Mouse (Mus musculus) forebrain, embryonic 10.5 days (tissue): ENCODE results near the gene Alox12e. TPM values are rescaled to one million over a fixed set of nuclear protein-coding genes. Genes with fewer than 3 reads are reported as not detected.

Source experiments
- DNase-seq: peaks from one replicate; pipeline ENCODE4 v3.0.0-alpha.2; 2017; ENCODE audit warnings: low spot score; ENCODE audit errors: extremely low spot score
- H3K27ac ChIP-seq: fragments of 300-500 bp; sonication (generic); 2 replicates; pipeline ENCODE4 v1.5.1; 2016; ENCODE audit warnings: mild to moderate bottlenecking
- H3K27me3 ChIP-seq: fragments of 300-500 bp; sonication (generic); 2 replicates; pipeline ENCODE4 v1.6.1; 2016; ENCODE audit warnings: mild to moderate bottlenecking; ENCODE audit not compliant: poor library complexity, severe bottlenecking
- H3K36me3 ChIP-seq: fragments of 300-500 bp; sonication (generic); replicated peaks from 2 replicates; pipeline ENCODE4 v1.6.1; 2016; ENCODE audit warnings: mild to moderate bottlenecking, moderate library complexity
- H3K4me1 ChIP-seq: fragments of 300-500 bp; sonication (generic); 2 replicates; pipeline ENCODE4 v1.6.1; 2016
- H3K4me3 ChIP-seq: fragments of 300-500 bp; sonication (generic); 2 replicates; pipeline ENCODE4 v1.5.1; 2016; ENCODE audit warnings: mild to moderate bottlenecking, moderate library complexity
- H3K9me3 ChIP-seq: fragments of 300-500 bp; sonication (generic); 2 replicates; pipeline ENCODE4 v1.6.1; 2016; ENCODE audit warnings: mild to moderate bottlenecking, moderate library complexity
- WGBS: fragments of 180-500 bp; shearing (Covaris S2); methylation state at CpG from one replicate; pipeline ENCODE4 v1.1.7; 2016; 5-methylcytosine and 5-hydroxymethylcytosine counted together
- polyA plus RNA-seq: library from polyadenylated mRNA; unstranded; fragments of >200 nt; fragmentation: Nextera tagmentation; extraction: Ambion mirVana; gene quantifications from 2 replicates; pipeline ENCODE4 v1.2.1, GENCODE M21; 2016

Alox12e gene
- polyA plus RNA-seq, 1 experiment from 2014 or later: not detected

GRCm38 (mm10) chr11:70278961-70279360, 43.5 kb downstream of the Alox12e start:
- Histone ChIP-seq H3K9me3 (no peaks in the 10 kb centered on the region), H3K27ac (no peak overlapping the region), H3K4me3 (no peak overlapping the region), H3K27me3 (no peaks in the 10 kb centered on the region), H3K36me3 (no peaks in the 10 kb centered on the region), H3K4me1 (no peaks in the 10 kb centered on the region)
- no peak for DNase-seq
- 86% methylated on average over 3 of the region's 3 CpGs for WGBS

- 89% methylated on average over 7 of the region's 7 CpGs for WGBS
These were observed 50.8 kb downstream of the Alox12e start for GRCm38 (mm10) chr11:70271641-70272040.

GRCm38 (mm10) chr11:70266405-70266804, 56.0 kb downstream of the Alox12e start:
- Histone ChIP-seq H3K27me3 (no peaks in the 10 kb centered on the region), H3K4me3 (no peak overlapping the region), H3K4me1 (no peaks in the 10 kb centered on the region), H3K36me3 (no peaks in the 10 kb centered on the region), H3K27ac (no peak overlapping the region), H3K9me3 (no peaks in the 10 kb centered on the region)
- no peak for DNase-seq
- WGBS: 79% methylated on average over 1 of the region's 1 CpGs

More at GRCm38 (mm10) chr11:70271641-70272040, 50.8 kb downstream of the Alox12e start:
- Histone ChIP-seq H3K27ac (no peak overlapping the region), H3K4me1 (no peaks in the 10 kb centered on the region), H3K27me3 (no peaks in the 10 kb centered on the region), H3K9me3 (no peaks in the 10 kb centered on the region), H3K36me3 (no peaks in the 10 kb centered on the region), H3K4me3 (no peak overlapping the region)
- no peak for DNase-seq

- WGBS: 81% methylated on average over 4 of the region's 4 CpGs
- DNase-seq: no peak
- Histone ChIP-seq H3K36me3 (no peaks in the 10 kb centered on the region), H3K9me3 (no peaks in the 10 kb centered on the region), H3K4me3 (no peak overlapping the region), H3K4me1 (no peaks in the 10 kb centered on the region), H3K27ac (no peak overlapping the region), H3K27me3 (no peaks in the 10 kb centered on the region)
These were observed 56.6 kb downstream of the Alox12e start for GRCm38 (mm10) chr11:70265819-70266218.

Other genes starting within 250 kb of the Alox12e start
- gene Asgr2, start 230.0 kb downstream of the Alox12e start, polyA plus RNA-seq: not detected in 2 replicates
- not detected in 2 replicates for gene Mgl2, start 192.3 kb downstream of the Alox12e start, polyA plus RNA-seq
- not detected in 2 replicates for gene Clec10a, start 166.4 kb downstream of the Alox12e start, polyA plus RNA-seq
- 0.79 and 1.2 TPM in 2 replicates for gene Slc16a11, start 109.9 kb downstream of the Alox12e start, polyA plus RNA-seq
- 14.6 and 16.1 TPM in 2 replicates for gene Slc16a13, start 101.6 kb downstream of the Alox12e start, polyA plus RNA-seq
- gene Bcl6b, start 92.8 kb downstream of the Alox12e start, polyA plus RNA-seq: 4.5 and 4.7 TPM in 2 replicates
- gene 0610010K14Rik, start 84.7 kb downstream of the Alox12e start, polyA plus RNA-seq: 227 TPM in 2 replicates
- 7.9 and 10.1 TPM in 2 replicates for gene Gm21988, start 82.8 kb downstream of the Alox12e start, polyA plus RNA-seq
- gene Rnasek, start 82.8 kb downstream of the Alox12e start, polyA plus RNA-seq: 83.9 and 92.7 TPM in 2 replicates
- gene Alox12, start 67.3 kb downstream of the Alox12e start, polyA plus RNA-seq: 2.5 and 2.7 TPM in 2 replicates
- 0.10 and 0.29 TPM in 2 replicates for gene Alox15, start 29.4 kb upstream of the Alox12e start, polyA plus RNA-seq
- 56.2 and 58.8 TPM in 2 replicates for gene Pelp1, start 87.4 kb upstream of the Alox12e start, polyA plus RNA-seq
- 31.4 and 32.9 TPM in 2 replicates for gene Arrb2, start 110.0 kb upstream of the Alox12e start, polyA plus RNA-seq
- 43.5 and 44.5 TPM in 2 replicates for gene Med11, start 129.3 kb upstream of the Alox12e start, polyA plus RNA-seq
- gene Zmynd15, start 136.8 kb upstream of the Alox12e start, polyA plus RNA-seq: 0.14 and 0.38 TPM in 2 replicates
- 0.40 and 0.47 TPM in 2 replicates for gene Cxcl16, start 137.4 kb upstream of the Alox12e start, polyA plus RNA-seq
- gene Tm4sf5, start 182.6 kb upstream of the Alox12e start, polyA plus RNA-seq: 0.52 and 0.82 TPM in 2 replicates
- gene Vmo1, start 192.0 kb upstream of the Alox12e start, polyA plus RNA-seq: 0.22 TPM in 1 of 2 replicates, not detected in the other
- 0.15 and 0.54 TPM in 2 replicates for gene Gltpd2, start 196.6 kb upstream of the Alox12e start, polyA plus RNA-seq
- 1,074 and 1,112 TPM in 2 replicates for gene Psmb6, start 202.7 kb upstream of the Alox12e start, polyA plus RNA-seq
- not detected in 2 replicates for gene Gm40193, start 210.3 kb upstream of the Alox12e start, polyA plus RNA-seq
- 2.7 and 3.1 TPM in 2 replicates for gene Pld2, start 217.4 kb upstream of the Alox12e start, polyA plus RNA-seq
- 12.5 and 12.7 TPM in 2 replicates for gene Mink1, start 240.3 kb upstream of the Alox12e start, polyA plus RNA-seq